In genomic region chr10:45546799-45547198, GRCm38 (mm10) we compare ENCODE assay signal across 7 mouse cellular contexts. TPM values are rescaled to one million over a fixed set of nuclear protein-coding genes. Genes with fewer than 3 reads are reported as not detected.
DNase-seq lines count a peak whose midpoint lies in the region; ATAC-seq and TF ChIP-seq lines count a peak whose summit lies in the region.

No protein-coding gene starts in this region.

- no peak for TF ChIP-seq POLR2A in brain, embryonic 14.5 days (IDR thresholded peaks at IDR 0.05; ENCODE audit: borderline replicate concordance, extremely low read depth, insufficient read depth, insufficient read length, poor library complexity, severe bottlenecking)

- DNase-seq in thymus, postnatal 0 days (ENCODE audit: low spot score): peak; percentile 34
- no peak for DNase-seq in thymus, adult 18-20 months
- peak; percentile 48 for DNase-seq in brain, embryonic 14.5 days (ENCODE audit: low read depth)
- peak; percentile 1 to 17 for DNase-seq in kidney, adult 8-10 months
- peak; percentile 49 for DNase-seq in lung, postnatal 14 days

- 0 out of 2 replicates have a peak, but pooled peaks cover 6% of the 10 kb centered on the region for H3K9me3 ChIP-seq in intestine, postnatal 0 days (ENCODE audit: control insufficient read depth)

- no peak overlapping the region for H3K27ac ChIP-seq in intestine, postnatal 0 days (ENCODE audit: low read depth, low read length)

- no peak for ATAC-seq in frontal cortex, adult (ENCODE audit: low TSS enrichment)
- no peak for ATAC-seq in intestine, postnatal 0 days

- no peak overlapping the region for H3K4me2 ChIP-seq in intestine, postnatal 0 days (replicated peaks; ENCODE audit: low read depth)

- TF ChIP-seq CTCF in brain, embryonic 14.5 days (IDR thresholded peaks at IDR 0.05; ENCODE audit: borderline replicate concordance, extremely low read depth, insufficient read depth, insufficient read length): no peak
- TF ChIP-seq CTCF in intestine, postnatal 0 days (IDR thresholded peaks at IDR 0.05; ENCODE audit: low read depth): no peak

- 41% methylated on average over 7 of the region's 7 CpGs for WGBS in intestine, postnatal 0 days

- H3K27me3 ChIP-seq in intestine, postnatal 0 days (replicated peaks; ENCODE audit: control insufficient read depth, insufficient read depth, low read length): no peaks in the 10 kb centered on the region

- no peak overlapping the region for H3K9ac ChIP-seq in intestine, postnatal 0 days (ENCODE audit: low read depth, low read length)

- H3K4me1 ChIP-seq in intestine, postnatal 0 days (replicated peaks; ENCODE audit: control insufficient read depth, insufficient read depth, low read length): no peaks in the 10 kb centered on the region

- no peaks in the 10 kb centered on the region for H3K36me3 ChIP-seq in intestine, postnatal 0 days (ENCODE audit: control insufficient read depth, insufficient read depth)

- no peak overlapping the region for H3K4me3 ChIP-seq in intestine, postnatal 0 days (ENCODE audit: low read depth, low read length)

RNA-seq across cellular contexts. Expression of gene Hace1, which starts 30.8 kb away (rescaled TPM):
- polyA plus RNA-seq in thymus, postnatal 0 days (2015; fragmentation: Nextera tagmentation; extraction: Ambion mirVana): 12.4 and 13.5 TPM in 2 replicates
- polyA plus RNA-seq in brain, embryonic 14.5 days (2012; rRNA removed): 26.5 and 28.6 TPM in 2 replicates
- 6.1 and 7.4 TPM in 2 replicates for polyA plus RNA-seq in intestine, postnatal 0 days (2015; fragmentation: Nextera tagmentation; extraction: Ambion mirVana)

Comparison
In these comparisons a context has a peak if more than half of its experiments do, and no peak if none do; other contexts are left out.
1. DNase-seq: peak in thymus, postnatal 0 days (single experiment), brain, embryonic 14.5 days (single experiment), kidney, adult 8-10 months (2 of 2) and lung, postnatal 14 days (single experiment); none in thymus, adult 18-20 months (0 of 2).